Mouse (Mus musculus): ENCODE data around the gene Olfr1140.

- no peak for TF ChIP-seq POLR2A (IDR thresholded peaks at IDR 0.05; ENCODE audit: insufficient read length, low read depth)
- TF ChIP-seq REST (IDR thresholded peaks at IDR 0.05; ENCODE audit: insufficient read depth, insufficient read length) = no peak
- no peak for TF ChIP-seq E2F4 (IDR thresholded peaks at IDR 0.05; ENCODE audit: insufficient read depth)
- no peak for TF ChIP-seq MYOD1 (IDR thresholded peaks at IDR 0.05; ENCODE audit: control insufficient read depth in 1 of 3, insufficient read length in 2 of 3, low read depth in 2 of 3)
- no peak for TF ChIP-seq MAX (IDR thresholded peaks at IDR 0.05; ENCODE audit: low read depth)
- no peak for TF ChIP-seq USF1 (IDR thresholded peaks at IDR 0.05; ENCODE audit: low read depth)
- TF ChIP-seq POLR2AphosphoS2 (IDR thresholded peaks at IDR 0.05; ENCODE audit: insufficient read length, low read depth) = no peak
- no peak for TF ChIP-seq CEBPB (IDR thresholded peaks at IDR 0.05; ENCODE audit: insufficient read depth, poor library complexity, severe bottlenecking)
These were observed 3.7 kb upstream of the Olfr1140 start, which contains the start of gene Olfr1138 for GRCm38 (mm10) chr2:87739878-87740277.

Data from myocyte (in vitro differentiated cells).